Mouse (Mus musculus): ENCODE data around the gene Rnft2.

GRCm38 (mm10) chr5:118175137-118175536 lies 69.8 kb downstream of the Rnft2 start:
- TF ChIP-seq POLR2A (IDR thresholded peaks at IDR 0.05; ENCODE audit: borderline replicate concordance, insufficient read depth, low read length) (no peak), CTCF (IDR thresholded peaks at IDR 0.05; ENCODE audit: borderline replicate concordance, insufficient read depth, low read depth, low read length) (peak; percentile 39)

Measured in cerebellum, adult 2 months (tissue).